Mouse (Mus musculus): ENCODE results near the gene Gm4846.
"Not testable (repeated sequence)": the region's sequence is repeated elsewhere in the genome, so short reads cannot be mapped to it uniquely, and the experiment has no call there.

Gm4846 gene

DNA sequence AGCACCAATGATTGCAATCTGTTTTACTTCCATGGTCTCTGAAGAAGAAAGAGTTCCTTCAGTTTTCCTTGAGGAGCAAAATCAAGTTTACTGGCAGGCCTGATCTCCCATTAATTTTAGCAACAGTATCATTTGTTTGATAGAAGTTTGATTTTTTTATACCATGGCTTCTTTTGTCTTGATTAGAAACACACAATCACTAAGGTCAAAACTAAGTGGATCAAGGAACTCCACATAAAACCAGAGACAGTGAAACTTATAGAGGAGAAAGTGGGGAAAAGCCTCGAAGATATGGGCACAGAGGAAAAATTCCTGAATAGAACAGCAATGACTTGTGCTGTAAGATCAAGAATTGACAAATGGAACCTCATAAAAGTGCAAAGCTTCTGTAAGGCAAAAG is at the start of gene Gm4846:
Gene Gm4846 (minus strand): TSS at position 101 of the 400 bp plus-strand sequence.
- DNase-seq = not testable (repeated sequence)

DNA sequence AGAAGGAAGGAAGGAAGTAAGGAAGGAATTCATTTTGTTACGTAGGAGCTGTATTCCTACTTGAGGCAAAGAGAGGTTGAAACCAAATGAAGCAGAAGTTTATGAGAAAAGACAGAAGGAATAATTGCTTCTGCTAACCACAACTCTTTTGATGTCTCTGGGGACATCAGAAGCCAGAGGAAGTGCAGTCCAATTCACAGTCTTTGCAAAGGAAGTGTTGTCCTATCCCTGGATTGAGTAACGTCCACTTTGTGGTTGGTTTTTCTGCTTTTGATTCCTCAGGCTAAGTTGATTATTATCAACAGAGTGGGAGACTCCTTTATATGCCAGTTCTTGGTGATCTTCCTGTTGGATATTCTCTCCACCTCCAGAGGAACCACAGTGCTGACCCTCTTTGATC is 34.1 kb upstream of the Gm4846 start:
- not testable (repeated sequence) for DNase-seq

DNA sequence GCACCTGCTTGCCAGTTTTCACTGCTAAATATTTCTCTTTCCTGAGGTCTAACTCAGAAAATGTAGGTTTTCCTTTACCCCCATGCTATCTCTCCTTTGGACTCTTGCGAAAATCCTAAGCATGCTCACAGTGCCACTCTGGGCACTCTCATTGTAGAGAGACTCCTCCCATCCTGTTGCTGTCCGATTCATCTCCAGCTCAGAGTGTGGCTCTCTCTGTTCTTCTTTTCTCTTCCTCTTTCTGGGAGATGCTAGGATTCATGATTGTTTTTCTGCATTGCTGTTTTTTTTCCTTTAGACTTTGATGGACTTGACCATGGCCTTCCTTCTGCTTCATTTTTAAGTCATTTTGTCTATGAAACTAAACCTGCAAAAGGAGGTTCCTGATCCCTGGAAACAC is 27.3 kb upstream of the Gm4846 start:
- not testable (repeated sequence) for DNase-seq

DNA sequence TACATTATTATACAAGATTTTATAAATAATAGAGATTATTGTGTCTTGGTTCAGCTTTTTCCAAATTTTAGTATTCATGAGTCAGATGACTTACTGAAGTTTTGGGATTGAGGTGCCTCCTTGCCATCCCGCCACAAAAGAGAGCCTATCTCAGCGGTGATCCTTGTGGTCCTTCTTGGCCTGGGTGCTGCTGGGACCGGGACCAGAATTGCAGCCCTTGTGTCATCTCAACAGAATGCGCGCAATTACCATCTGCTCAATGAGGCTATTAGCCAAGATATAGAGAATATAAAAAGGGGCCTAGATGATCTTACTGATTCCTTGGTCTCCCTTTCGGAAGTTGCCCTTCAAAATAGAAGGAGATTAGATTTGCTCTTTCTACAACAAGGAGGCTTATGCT is 22.2 kb upstream of the Gm4846 start:
- not testable (repeated sequence) for DNase-seq

DNA sequence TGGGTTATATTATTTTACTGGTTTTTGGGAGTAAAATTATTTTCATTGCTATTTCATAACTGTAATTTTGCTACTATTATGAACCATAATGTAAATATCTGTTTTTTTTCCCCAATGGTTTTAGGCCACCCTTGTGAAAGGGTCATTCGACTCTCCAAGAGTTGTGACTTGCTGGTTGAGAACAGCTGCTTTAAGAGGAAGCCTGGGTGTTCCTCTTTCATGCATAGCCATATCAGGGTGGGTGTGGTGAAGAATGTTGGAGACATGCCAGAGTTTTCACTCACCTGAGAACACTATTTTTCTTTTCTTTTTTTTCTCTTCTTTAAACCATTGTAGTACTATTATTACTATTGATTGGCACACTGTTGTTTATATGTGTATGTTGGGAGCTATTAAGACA is 19.2 kb upstream of the Gm4846 start:
- no peak for DNase-seq

DNA sequence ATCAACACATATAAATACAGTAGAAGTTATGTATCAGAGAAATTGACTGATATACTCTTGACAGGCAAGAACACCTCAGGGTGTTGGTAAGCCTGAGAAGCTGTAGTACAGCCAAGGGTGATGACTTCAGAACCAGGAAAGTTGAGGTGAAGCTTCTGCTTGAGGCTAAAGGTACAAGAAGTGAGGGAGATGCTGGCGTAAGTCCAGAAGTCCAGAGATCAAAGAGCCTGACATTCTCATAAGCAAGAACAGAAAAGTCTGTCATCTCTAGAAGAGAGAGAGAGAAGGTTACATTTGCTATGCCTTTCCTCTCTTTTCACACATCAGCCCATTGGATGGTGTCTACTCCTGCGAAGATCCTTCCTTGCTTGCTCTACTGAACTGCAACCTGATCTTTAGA is 6.8 kb upstream of the Gm4846 start:
- DNase-seq = not testable (repeated sequence)

DNA sequence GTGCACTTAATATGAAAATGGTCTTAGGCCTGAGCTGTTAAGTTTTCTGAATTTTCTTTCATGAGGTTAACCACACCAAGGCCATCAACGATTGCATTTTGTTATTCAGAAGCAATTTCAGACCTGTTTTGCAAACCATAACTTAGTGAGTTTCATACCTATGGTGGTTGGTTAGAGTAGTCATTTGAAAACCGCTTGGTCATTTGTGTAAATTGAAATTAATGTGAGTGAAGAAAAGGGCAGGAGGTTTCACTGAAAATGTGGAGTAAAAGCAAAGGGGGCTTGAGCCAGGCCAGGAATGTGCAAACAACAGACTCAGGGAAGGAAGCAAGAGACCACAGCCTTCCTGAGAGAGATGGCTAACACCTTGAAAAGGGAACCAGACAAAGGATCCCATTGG is 17.9 kb downstream of the Gm4846 start:
- DNase-seq = no peak

DNA sequence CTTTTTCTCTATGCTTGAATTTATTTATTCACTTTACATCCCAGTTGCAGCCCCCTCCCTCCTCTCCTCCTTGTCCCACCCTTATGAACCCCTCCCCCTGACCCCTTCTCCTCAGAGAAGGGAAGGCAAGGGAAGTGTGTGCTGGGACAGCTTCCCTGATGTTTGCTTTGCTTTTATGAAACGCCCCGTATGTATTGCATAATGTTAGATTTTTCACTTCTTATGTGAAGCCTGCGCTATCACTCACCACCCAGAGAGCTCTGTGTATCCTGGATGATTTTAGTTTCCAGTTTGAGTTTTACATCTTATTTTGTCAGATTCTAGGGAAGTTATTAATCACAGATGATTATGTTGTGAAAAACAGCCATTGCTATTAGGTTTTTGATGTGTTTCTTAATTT is 30.2 kb downstream of the Gm4846 start:
- DNase-seq = no peak

DNA sequence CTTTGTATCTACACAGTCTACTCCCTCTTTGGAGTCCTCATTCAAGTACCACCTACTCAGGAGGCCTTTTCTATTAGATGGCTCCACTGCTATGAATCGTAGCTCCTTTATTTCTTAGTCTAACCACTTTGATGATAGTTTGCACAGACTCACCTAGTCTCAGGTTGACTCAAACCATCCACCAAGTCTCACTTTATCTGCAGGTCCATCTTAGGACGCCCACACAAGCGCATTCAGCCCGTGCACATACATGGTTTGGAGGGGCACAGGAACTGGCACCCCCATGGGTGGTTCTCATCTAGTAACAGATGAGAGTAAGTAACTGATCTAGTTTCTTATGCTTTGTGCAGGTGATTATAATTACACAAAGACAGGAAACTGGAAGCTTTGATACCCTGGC is 34.8 kb downstream of the Gm4846 start:
- DNase-seq = no peak

DNA sequence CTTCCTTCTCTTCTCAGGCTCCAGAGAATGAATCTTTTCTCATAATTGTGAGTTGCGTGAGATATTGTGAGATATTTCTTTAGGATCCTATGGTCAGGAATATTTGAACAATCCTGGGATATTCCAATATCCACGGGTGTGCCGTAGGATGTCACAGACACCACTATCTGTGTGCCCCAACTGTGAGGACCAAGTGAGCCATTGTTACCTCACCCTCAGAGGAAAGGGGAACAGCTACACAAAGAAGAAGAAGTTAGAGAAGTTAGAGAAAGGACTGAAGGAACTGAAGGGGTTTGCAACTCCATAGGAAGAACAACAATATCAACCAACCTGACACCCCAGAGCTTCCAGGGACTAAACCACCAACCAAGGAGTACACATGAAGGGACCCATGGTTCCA is 55.4 kb downstream of the Gm4846 start:
- DNase-seq = no peak

DNA sequence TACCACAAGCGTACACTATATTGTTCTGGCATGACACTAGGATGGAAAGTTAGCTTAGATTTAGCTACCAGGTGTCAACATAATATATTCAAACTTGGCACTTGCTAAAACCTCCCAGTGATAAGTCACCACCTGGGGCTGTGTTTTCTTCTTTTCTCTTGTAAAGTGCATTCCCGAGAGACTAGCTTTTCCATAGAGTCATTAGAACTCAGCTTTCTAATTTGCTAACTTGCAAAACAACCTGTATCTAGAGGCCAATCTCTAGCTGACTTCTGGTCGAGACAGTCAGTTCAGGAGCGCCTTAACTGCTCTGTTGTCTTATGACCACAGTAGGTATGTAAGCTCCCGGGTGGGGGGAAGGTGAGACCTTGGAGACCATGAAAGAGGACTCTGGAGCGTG is 58.0 kb downstream of the Gm4846 start:
- no peak for DNase-seq

Measured in B cell, adult 2 months (primary cell).